Mouse (Mus musculus): ENCODE data around the gene Golga3. TPM values are rescaled to one million over a fixed set of nuclear protein-coding genes. Genes with fewer than 3 reads are reported as not detected.

Gene Golga3
- polyA plus RNA-seq, 1 experiment from 2014 or later = 19.2 TPM

- ATAC-seq (replicated peaks; ENCODE audit: low FRiP score) (peak; percentile 85), DNase-seq (ENCODE audit: low spot score) (peak; percentile 92)
- Histone ChIP-seq H3K9ac (ENCODE audit: low read depth, low read length) (peak within 1 kb of the TSS; percentile 81), H3K4me2 (peak within 1 kb of the TSS; percentile 93), H3K4me1 (replicated peaks; ENCODE audit: control insufficient read depth, insufficient read depth, low read length) (peaks cover 9% of the 10 kb centered on the region), H3K4me3 (ENCODE audit: low read depth, low read length) (peak within 1 kb of the TSS; percentile 73), H3K36me3 (ENCODE audit: control insufficient read depth, insufficient read depth, low read length) (peaks cover 22% of the 10 kb centered on the region), H3K27me3 (replicated peaks; ENCODE audit: control insufficient read depth, insufficient read depth, low read length) (no peaks in the 10 kb centered on the region), H3K27ac (ENCODE audit: low read depth, low read length) (peak within 1 kb of the TSS; percentile 28), H3K9me3 (ENCODE audit: control insufficient read depth, low read length) (no peaks in the 10 kb centered on the region)
- under 1% methylated on average over 62 of the region's 66 CpGs for WGBS
Observed at GRCm38 (mm10) chr5:110269141-110270101, 92.9 kb downstream of the Golga3 start, which contains the start of gene Pgam5. TSS of gene Pgam5 (minus strand) at chr5:110269913.

DNA sequence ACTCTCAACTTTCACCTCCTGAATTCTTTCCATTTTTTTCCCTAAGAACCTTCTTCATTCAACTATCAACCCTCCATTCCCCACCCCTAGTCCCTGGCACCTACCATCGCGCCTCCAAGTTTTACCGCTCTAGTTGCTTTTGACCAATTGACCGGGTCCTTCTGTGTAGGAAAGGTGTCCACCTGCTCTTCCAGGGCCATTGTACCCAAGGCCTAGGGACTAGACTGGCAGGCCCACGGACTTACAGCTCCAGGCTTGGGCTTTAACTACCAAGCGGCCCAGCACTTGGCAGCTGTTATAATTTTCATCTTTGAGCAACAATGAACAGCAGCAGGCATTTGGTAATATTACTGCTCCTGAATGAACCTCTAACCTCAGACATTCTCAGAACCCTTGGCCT, 93.7 kb downstream of the Golga3 start:
- Histone ChIP-seq H3K4me2 (no peak overlapping the region), H3K9me3 (ENCODE audit: control insufficient read depth, low read length) (no peaks in the 10 kb centered on the region), H3K4me3 (ENCODE audit: low read depth, low read length) (no peak overlapping the region), H3K4me1 (replicated peaks; ENCODE audit: control insufficient read depth, insufficient read depth, low read length) (peaks cover 10% of the 10 kb centered on the region), H3K9ac (ENCODE audit: low read depth, low read length) (no peak overlapping the region), H3K36me3 (ENCODE audit: control insufficient read depth, insufficient read depth, low read length) (peaks cover 14% of the 10 kb centered on the region), H3K27ac (ENCODE audit: low read depth, low read length) (no peak overlapping the region), H3K27me3 (replicated peaks; ENCODE audit: control insufficient read depth, insufficient read depth, low read length) (no peaks in the 10 kb centered on the region)
- WGBS = 93% methylated on average over 6 of the region's 6 CpGs
- no peak for DNase-seq (ENCODE audit: low spot score)
- ATAC-seq (replicated peaks; ENCODE audit: low FRiP score) = no peak

- ATAC-seq (replicated peaks; ENCODE audit: low FRiP score) = no peak
- Histone ChIP-seq H3K27me3 (replicated peaks; ENCODE audit: control insufficient read depth, insufficient read depth, low read length) (no peaks in the 10 kb centered on the region), H3K36me3 (ENCODE audit: control insufficient read depth, insufficient read depth, low read length) (no peaks in the 10 kb centered on the region; the same call in 1 of the 2 replicates), H3K9ac (ENCODE audit: low read depth, low read length) (no peak overlapping the region), H3K27ac (ENCODE audit: low read depth, low read length) (no peak overlapping the region), H3K4me1 (replicated peaks; ENCODE audit: control insufficient read depth, insufficient read depth, low read length) (peaks cover 2% of the 10 kb centered on the region; the same call in 1 of the 2 replicates), H3K4me3 (ENCODE audit: low read depth, low read length) (no peak overlapping the region), H3K9me3 (ENCODE audit: control insufficient read depth, low read length) (no peaks in the 10 kb centered on the region), H3K4me2 (no peak overlapping the region)
- no peak for DNase-seq (ENCODE audit: low spot score)
- WGBS = 79% methylated on average over 4 of the region's 4 CpGs
Observed at GRCm38 (mm10) chr5:110274147-110274546, 97.6 kb downstream of the Golga3 start.

- no peak overlapping the region for H3K4me2 ChIP-seq
- peaks cover 2% of the 10 kb centered on the region; the same call in 1 of the 2 replicates for H3K4me1 ChIP-seq (replicated peaks; ENCODE audit: control insufficient read depth, insufficient read depth, low read length)
- WGBS = 67% methylated on average over 2 of the region's 2 CpGs
- DNase-seq (ENCODE audit: low spot score) = no peak
- no peaks in the 10 kb centered on the region for H3K27me3 ChIP-seq (replicated peaks; ENCODE audit: control insufficient read depth, insufficient read depth, low read length)
- H3K27ac ChIP-seq (ENCODE audit: low read depth, low read length) = no peak overlapping the region
- H3K9me3 ChIP-seq (ENCODE audit: control insufficient read depth, low read length) = no peaks in the 10 kb centered on the region
- no peaks in the 10 kb centered on the region; the same call in 1 of the 2 replicates for H3K36me3 ChIP-seq (ENCODE audit: control insufficient read depth, insufficient read depth, low read length)
- H3K9ac ChIP-seq (ENCODE audit: low read depth, low read length) = no peak overlapping the region
- H3K4me3 ChIP-seq (ENCODE audit: low read depth, low read length) = no peak overlapping the region
- ATAC-seq (replicated peaks; ENCODE audit: low FRiP score) = no peak
Observed at GRCm38 (mm10) chr5:110274846-110275245, 98.3 kb downstream of the Golga3 start.

Other genes starting within 250 kb of the Golga3 start
- 17.6 and 19.0 TPM in 2 replicates for gene Zfp932, start 180.2 kb upstream of the Golga3 start, polyA plus RNA-seq (2014; fragmentation: Nextera tagmentation; extraction: Ambion mirVana)
- gene Gm17655, start 104.2 kb upstream of the Golga3 start, polyA plus RNA-seq (2014; fragmentation: Nextera tagmentation; extraction: Ambion mirVana) = 2.7 and 7.0 TPM in 2 replicates
- gene Gm35315, start 82.3 kb upstream of the Golga3 start, polyA plus RNA-seq (2014; fragmentation: Nextera tagmentation; extraction: Ambion mirVana) = 2.0 and 3.1 TPM in 2 replicates
- 0.71 and 1.3 TPM in 2 replicates for gene Plcxd1, start 76.7 kb upstream of the Golga3 start, polyA plus RNA-seq (2014; fragmentation: Nextera tagmentation; extraction: Ambion mirVana)
- 18.7 and 20.9 TPM in 2 replicates for gene Gtpbp6, start 68.5 kb upstream of the Golga3 start, polyA plus RNA-seq (2014; fragmentation: Nextera tagmentation; extraction: Ambion mirVana)
- 3.4 and 3.6 TPM in 2 replicates for gene Zfp605, start 66.6 kb upstream of the Golga3 start, polyA plus RNA-seq (2014; fragmentation: Nextera tagmentation; extraction: Ambion mirVana)
- gene Chfr, start 40.9 kb upstream of the Golga3 start, polyA plus RNA-seq (2014; fragmentation: Nextera tagmentation; extraction: Ambion mirVana) = 38.9 and 44.3 TPM in 2 replicates
- gene Ankle2, start 54.3 kb downstream of the Golga3 start, polyA plus RNA-seq (2014; fragmentation: Nextera tagmentation; extraction: Ambion mirVana) = 30.4 and 30.5 TPM in 2 replicates
- gene Pgam5, start 93.2 kb downstream of the Golga3 start, polyA plus RNA-seq (2014; fragmentation: Nextera tagmentation; extraction: Ambion mirVana) = 78.2 and 81.1 TPM in 2 replicates
- 24.2 and 27.2 TPM in 2 replicates for gene Pxmp2, start 109.5 kb downstream of the Golga3 start, polyA plus RNA-seq (2014; fragmentation: Nextera tagmentation; extraction: Ambion mirVana)
- gene Pole, start 109.6 kb downstream of the Golga3 start, polyA plus RNA-seq (2014; fragmentation: Nextera tagmentation; extraction: Ambion mirVana) = 41.4 and 42.9 TPM in 2 replicates
- 0.14 and 0.29 TPM in 2 replicates for gene P2rx2, start 166.5 kb downstream of the Golga3 start, polyA plus RNA-seq (2014; fragmentation: Nextera tagmentation; extraction: Ambion mirVana)
- not detected in 2 replicates for gene Lrcol1, start 168.0 kb downstream of the Golga3 start, polyA plus RNA-seq (2014; fragmentation: Nextera tagmentation; extraction: Ambion mirVana)

Data from liver, embryonic 11.5 days (tissue).